Mouse (Mus musculus) erythroblast, embryonic 14.5 days (primary cell): ENCODE data around the gene Slc25a47.

Experiments used
- GATA1 ChIP-seq: IDR thresholded peaks from 2 replicates; pipeline ENCODE4 v1.6.1; 2012; ENCODE audit warnings: low read length, inconsistent platforms, mixed read lengths
- TAL1 ChIP-seq: IDR thresholded peaks from 3 replicates; pipeline ENCODE4 v1.6.1; 2012; ENCODE audit warnings: low read length, inconsistent platforms, mixed read lengths

DNA sequence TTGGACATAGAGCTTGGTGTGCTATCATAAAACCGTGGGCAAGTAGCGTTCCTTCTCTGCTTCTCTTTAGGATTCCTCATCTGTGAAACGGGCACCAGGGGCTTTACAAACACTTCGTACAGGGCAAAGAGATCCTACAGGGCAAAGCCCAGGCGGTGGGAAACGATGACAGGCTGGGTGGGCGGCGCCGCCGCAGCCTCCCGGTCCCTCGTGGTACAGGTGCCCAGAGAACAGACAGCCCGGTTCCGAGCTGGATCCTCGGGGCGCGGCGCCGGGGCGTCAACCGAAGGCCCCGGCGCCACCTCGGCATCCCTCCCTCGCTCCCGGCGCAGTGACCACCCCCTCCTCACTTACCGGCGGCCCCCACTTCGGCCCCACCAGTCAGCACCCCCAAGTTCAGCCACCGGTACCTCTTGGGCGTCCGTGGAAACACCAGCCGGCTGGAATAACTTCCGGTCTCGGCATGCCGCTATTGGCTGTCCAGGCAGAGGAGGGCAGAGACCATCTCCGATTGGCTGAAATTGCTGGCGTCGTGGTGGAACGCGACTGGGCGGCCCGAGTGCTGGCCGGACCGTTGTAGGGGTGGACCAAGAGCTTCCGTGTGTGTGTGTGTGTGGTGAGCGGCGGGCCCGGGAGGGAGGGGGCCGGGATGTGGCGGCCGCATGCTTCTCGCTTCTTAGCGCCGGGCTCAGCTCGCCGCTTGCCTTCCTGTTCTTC, 58.0 kb downstream of the Slc25a47 start, which contains the start of gene Wars:
- TF ChIP-seq GATA1 = no peak
- no peak for TF ChIP-seq TAL1
